Mouse (Mus musculus) layer of hippocampus, adult 11-12 months (tissue): ENCODE measurements at regions not wholly inside any gene's neighbourhood (a gene's known extent, or its start where the extent isn't known, plus 50 kb on each side); places are given as distances from the start of the nearest gene placed in this dataset.
A peak's percentile ranks its signal among the peaks of the same experiment; 100 is the strongest.

Experiments used
- DNase-seq: peaks from one replicate; pipeline ENCODE4 v3.0.0; 2022; ENCODE audit warnings: low spot score

GRCm38 (mm10) chr4:91596619-91597018, 196.0 kb upstream of the Elavl2 start:
- DNase-seq: no peak

- DNase-seq: no peak
Observed at GRCm38 (mm10) chr4:91595766-91596165, 195.2 kb upstream of the Elavl2 start.

GRCm38 (mm10) chr4:91589779-91590178, 189.2 kb upstream of the Elavl2 start:
- peak; percentile 29 for DNase-seq

GRCm38 (mm10) chr4:91587541-91588059, 187.0 kb upstream of the Elavl2 start:
- no peak for DNase-seq

GRCm38 (mm10) chr4:91583035-91583434, 182.4 kb upstream of the Elavl2 start:
- no peak for DNase-seq

- DNase-seq: no peak
Observed at GRCm38 (mm10) chr4:91557452-91557851, 156.9 kb upstream of the Elavl2 start.

- no peak for DNase-seq
Observed at GRCm38 (mm10) chr4:91556959-91557358, 156.4 kb upstream of the Elavl2 start.

- no peak for DNase-seq
Observed at GRCm38 (mm10) chr4:91524367-91524766, 123.8 kb upstream of the Elavl2 start.

GRCm38 (mm10) chr4:91511543-91511942, 111.0 kb upstream of the Elavl2 start:
- no peak for DNase-seq

GRCm38 (mm10) chr4:91509937-91510336, 109.4 kb upstream of the Elavl2 start:
- no peak for DNase-seq

- no peak for DNase-seq
Observed at GRCm38 (mm10) chr4:91503273-91503672, 102.7 kb upstream of the Elavl2 start.

GRCm38 (mm10) chr4:91481863-91482475, 81.4 kb upstream of the Elavl2 start:
- DNase-seq: no peak
